Mouse (Mus musculus) ES-Bruce4 (cell line): ENCODE data around the gene Plekhg2.

Experiments
- CTCF ChIP-seq: IDR thresholded peaks from one replicate; pipeline ENCODE4 v1.8.1; 2011; ENCODE audit warnings: low read depth, low read length
- EP300 ChIP-seq: IDR thresholded peaks from 2 replicates; pipeline ENCODE4 v1.6.1; 2011; ENCODE audit warnings: low read depth, low read length; ENCODE audit not compliant: insufficient read depth
- POLR2A ChIP-seq: IDR thresholded peaks from one replicate; pipeline ENCODE4 v1.8.1; 2011; ENCODE audit warnings: low read length; ENCODE audit not compliant: insufficient read depth

GRCm38 (mm10) chr7:28383606-28384005 lies 11.2 kb upstream of the Plekhg2 start:
- no peak for TF ChIP-seq CTCF
- no peak for TF ChIP-seq EP300
- no peak for TF ChIP-seq POLR2A
